In genomic region chr11:118941268-118941667, GRCm38 (mm10) we compare ENCODE assay signal across 21 mouse cellular contexts. TPM values are rescaled to one million over a fixed set of nuclear protein-coding genes. Genes with fewer than 3 reads are reported as not detected.
A peak's percentile ranks its signal among the peaks of the same experiment; 100 is the strongest.
DNase-seq lines count a peak whose midpoint lies in the region; ATAC-seq lines count a peak whose summit lies in the region.
"Had no signal": no experiment of that assay in that cellular context is flagged by ENCODE, and none has a peak within 500 bp of the region (broad histone marks: within the 10 kb centered on the region; RNA-seq: fewer than 3 reads in every experiment).

No protein-coding gene starts in this region.

- DNase-seq in cerebellum, adult 9-11 months = peak; percentile 36
- DNase-seq in cerebellum, adult 9-10 months = no peak
- no peak for DNase-seq in forebrain, embryonic 14.5 days (ENCODE audit: low spot score)
- DNase-seq in testis, postnatal 14 days (ENCODE audit: low spot score) = peak; percentile 56
- no peak for DNase-seq in testis, postnatal 10 days (ENCODE audit: low spot score)
- DNase-seq: adrenal gland, adult 8-10 months; adrenal gland, postnatal 14 days; adrenal gland, postnatal 36 days; B cell, adult 2 months had no signal

- H3K9ac ChIP-seq in forebrain, embryonic 14.5 days (ENCODE audit: low read length) = no peak overlapping the region
- no peak overlapping the region for H3K9ac ChIP-seq in forebrain, embryonic 12.5 days
- H3K9ac ChIP-seq in forebrain, embryonic 16.5 days (replicated peaks; ENCODE audit: low read depth, low read length) = no peak overlapping the region
- H3K9ac ChIP-seq in forebrain, embryonic 13.5 days = no peak overlapping the region
- H3K9ac ChIP-seq: embryonic facial prominence, embryonic 12.5 days; forebrain, postnatal 0 days had no signal

- H3K4me2 ChIP-seq in forebrain, embryonic 14.5 days (ENCODE audit: low read length) = no peak overlapping the region
- no peak overlapping the region for H3K4me2 ChIP-seq in forebrain, embryonic 12.5 days
- H3K4me2 ChIP-seq in forebrain, embryonic 16.5 days (ENCODE audit: low read length) = no peak overlapping the region
- H3K4me2 ChIP-seq in forebrain, embryonic 13.5 days = no peak overlapping the region
- H3K4me2 ChIP-seq: embryonic facial prominence, embryonic 12.5 days had no signal

- no peaks in the 10 kb centered on the region for H3K36me3 ChIP-seq in forebrain, embryonic 14.5 days (ENCODE audit: control insufficient read depth, insufficient read depth, low read length)
- no peaks in the 10 kb centered on the region for H3K36me3 ChIP-seq in forebrain, embryonic 12.5 days (replicated peaks)
- H3K36me3 ChIP-seq in forebrain, embryonic 16.5 days (ENCODE audit: control insufficient read depth, insufficient read depth) = no peaks in the 10 kb centered on the region
- H3K36me3 ChIP-seq in forebrain, embryonic 13.5 days (ENCODE audit: poor library complexity, severe bottlenecking) = no peaks in the 10 kb centered on the region
- H3K36me3 ChIP-seq: embryonic facial prominence, embryonic 10.5 days; embryonic facial prominence, embryonic 12.5 days; G1E had no signal

- WGBS in forebrain, embryonic 14.5 days = 29% methylated on average over 5 of the region's 5 CpGs
- WGBS in forebrain, embryonic 12.5 days = 40% methylated on average over 5 of the region's 5 CpGs
- WGBS in forebrain, embryonic 16.5 days = 33% methylated on average over 5 of the region's 5 CpGs
- WGBS in forebrain, embryonic 13.5 days = 34% methylated on average over 5 of the region's 5 CpGs

- ATAC-seq in forebrain, embryonic 14.5 days = no peak
- ATAC-seq in forebrain, embryonic 12.5 days (ENCODE audit: low FRiP score) = no peak
- ATAC-seq in forebrain, embryonic 16.5 days = no peak
- ATAC-seq in forebrain, embryonic 13.5 days = no peak
- ATAC-seq: activated CD4-positive, CD25-positive, alpha-beta regulatory T cell, adult 4 months; CD4-positive, CD25-positive, alpha-beta regulatory T cell, adult 4 months; Patski had no signal

- no peaks in the 10 kb centered on the region for H3K9me3 ChIP-seq in forebrain, embryonic 14.5 days (replicated peaks; ENCODE audit: control insufficient read depth, low read length)
- H3K9me3 ChIP-seq in forebrain, embryonic 12.5 days = no peaks in the 10 kb centered on the region
- H3K9me3 ChIP-seq in forebrain, embryonic 16.5 days (ENCODE audit: control insufficient read depth, low read length) = no peaks in the 10 kb centered on the region
- no peaks in the 10 kb centered on the region for H3K9me3 ChIP-seq in forebrain, embryonic 13.5 days (replicated peaks)
- H3K9me3 ChIP-seq: embryonic facial prominence, embryonic 10.5 days; embryonic facial prominence, embryonic 12.5 days had no signal

- H3K4me1 ChIP-seq in forebrain, embryonic 14.5 days (ENCODE audit: control insufficient read depth, insufficient read depth, low read length) = peaks cover 19% of the 10 kb centered on the region
- H3K4me1 ChIP-seq in forebrain, embryonic 12.5 days = peaks cover 17% of the 10 kb centered on the region; the same call in 1 of the 2 replicates
- peaks cover 16% of the 10 kb centered on the region for H3K4me1 ChIP-seq in forebrain, embryonic 16.5 days (replicated peaks; ENCODE audit: control insufficient read depth, insufficient read depth, low read length)
- peaks cover 25% of the 10 kb centered on the region for H3K4me1 ChIP-seq in forebrain, embryonic 13.5 days
- H3K4me1 ChIP-seq: embryonic facial prominence, embryonic 12.5 days had no signal

- H3K27ac ChIP-seq in forebrain, embryonic 14.5 days (ENCODE audit: low read depth, low read length) = peak overlapping the region; percentile 71; the same call in 1 of the 2 replicates
- no peak overlapping the region for H3K27ac ChIP-seq in forebrain, embryonic 12.5 days
- H3K27ac ChIP-seq in forebrain, embryonic 16.5 days (ENCODE audit: low read length) = peak overlapping the region; percentile 82
- no peak overlapping the region for H3K27ac ChIP-seq in forebrain, embryonic 13.5 days
- H3K27ac ChIP-seq: embryonic facial prominence, embryonic 10.5 days; embryonic facial prominence, embryonic 12.5 days had no signal

- H3K4me3 ChIP-seq in forebrain, embryonic 14.5 days (ENCODE audit: low read depth, low read length) = no peak overlapping the region
- no peak overlapping the region for H3K4me3 ChIP-seq in forebrain, embryonic 12.5 days (replicated peaks)
- no peak overlapping the region for H3K4me3 ChIP-seq in forebrain, embryonic 16.5 days (replicated peaks; ENCODE audit: low read length)
- no peak overlapping the region for H3K4me3 ChIP-seq in forebrain, embryonic 13.5 days
- H3K4me3 ChIP-seq: embryonic facial prominence, embryonic 10.5 days; embryonic facial prominence, embryonic 12.5 days had no signal

- H3K27me3 ChIP-seq in forebrain, embryonic 14.5 days (replicated peaks; ENCODE audit: control insufficient read depth, insufficient read depth, low read length) = no peaks in the 10 kb centered on the region
- H3K27me3 ChIP-seq in forebrain, embryonic 12.5 days = no peaks in the 10 kb centered on the region
- 0 out of 2 replicates have a peak, but pooled peaks cover 2% of the 10 kb centered on the region for H3K27me3 ChIP-seq in forebrain, embryonic 16.5 days (replicated peaks; ENCODE audit: control insufficient read depth, insufficient read depth, low read length)
- H3K27me3 ChIP-seq in forebrain, embryonic 13.5 days = no peaks in the 10 kb centered on the region

RNA-seq across cellular contexts. Expression of gene Rbfox3, which starts 29.9 kb away (rescaled TPM):
- polyA plus RNA-seq in forebrain, embryonic 14.5 days (2014; fragmentation: Nextera tagmentation; extraction: Ambion mirVana) = 28.2 and 32.3 TPM in 2 replicates
- polyA plus RNA-seq in forebrain, embryonic 12.5 days (2016; fragmentation: Nextera tagmentation; extraction: Ambion mirVana) = 17.0 and 19.6 TPM in 2 replicates
- 46.4 and 56.3 TPM in 2 replicates for polyA plus RNA-seq in forebrain, embryonic 16.5 days (2015; fragmentation: Nextera tagmentation; extraction: Ambion mirVana)
- polyA plus RNA-seq in forebrain, embryonic 13.5 days (2015; fragmentation: Nextera tagmentation; extraction: Ambion mirVana) = 32.0 and 34.0 TPM in 2 replicates
- polyA plus RNA-seq: CD4-positive, CD25-positive, alpha-beta regulatory T cell, adult 4 months; G1E; Patski had no signal

RNA-seq across cellular contexts. Expression of gene Enpp7, which starts 46.7 kb away (rescaled TPM):
- not detected in 2 replicates for polyA plus RNA-seq in forebrain, embryonic 14.5 days (2014; fragmentation: Nextera tagmentation; extraction: Ambion mirVana)
- polyA plus RNA-seq in forebrain, embryonic 12.5 days (2016; fragmentation: Nextera tagmentation; extraction: Ambion mirVana) = not detected in 2 replicates
- polyA plus RNA-seq in forebrain, embryonic 16.5 days (2015; fragmentation: Nextera tagmentation; extraction: Ambion mirVana) = not detected in 2 replicates
- polyA plus RNA-seq in forebrain, embryonic 13.5 days (2015; fragmentation: Nextera tagmentation; extraction: Ambion mirVana) = not detected in 2 replicates
- polyA plus RNA-seq: activated CD4-positive, CD25-positive, alpha-beta regulatory T cell, adult 4 months; CD4-positive, CD25-positive, alpha-beta regulatory T cell, adult 4 months; cortical plate, adult 2 months; embryonic facial prominence, embryonic 10.5 days; embryonic facial prominence, embryonic 12.5 days; embryonic facial prominence, embryonic 14.5 days; forebrain, postnatal 0 days; G1E; Patski had no signal

Comparison
In these comparisons a context has a peak if more than half of its experiments do, and no peak if none do; other contexts are left out.
1. DNase-seq: peak in cerebellum, adult 9-11 months (single experiment) and testis, postnatal 14 days (single experiment); none in cerebellum, adult 9-10 months (single experiment), forebrain, embryonic 14.5 days (single experiment) and testis, postnatal 10 days (single experiment).
2. H3K27ac ChIP-seq: peak in forebrain, embryonic 14.5 days (single experiment) and forebrain, embryonic 16.5 days (single experiment); none in forebrain, embryonic 12.5 days (single experiment) and forebrain, embryonic 13.5 days (single experiment).